Mouse (Mus musculus) layer of hippocampus, postnatal 14 days (tissue): ENCODE results near the gene B3galt1. TPM values are rescaled to one million over a fixed set of nuclear protein-coding genes. Genes with fewer than 3 reads are reported as not detected.

Experiments used
- DNase-seq, 2 experiments: peaks; one replicate each; pipeline ENCODE4 v3.0.0; 2021 to 2022; ENCODE audit warnings: low spot score in 2 of 2, mixed read lengths in 1 of 2
- total RNA-seq, 2 experiments: library from RNA; stranded (reverse); gene quantifications; 2 replicates each; pipeline ENCODE4 v1.2.3; 2021

B3galt1 gene
- total RNA-seq, 2 experiments from 2014 or later: 85.3 to 88.1 TPM

DNA sequence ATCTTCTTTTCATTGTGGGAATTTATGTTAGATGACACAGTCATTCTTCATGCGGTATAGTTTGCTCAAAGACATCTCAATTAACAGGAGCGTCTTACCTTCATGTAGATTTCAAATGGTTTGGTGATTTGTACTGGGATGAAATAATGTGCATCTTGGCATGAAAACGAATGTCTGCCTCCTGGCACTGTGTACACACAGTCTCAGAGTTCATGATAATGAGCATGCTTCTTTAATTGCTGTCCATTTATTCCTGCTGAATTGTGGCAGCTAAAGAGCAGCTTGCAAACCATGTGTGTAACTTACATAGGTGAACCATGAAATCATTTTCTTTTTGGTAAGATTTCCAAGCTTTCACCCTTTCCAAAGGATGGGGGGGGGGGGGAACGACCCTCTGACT lies 112.0 kb downstream of the B3galt1 start:
- DNase-seq: no peak

DNA sequence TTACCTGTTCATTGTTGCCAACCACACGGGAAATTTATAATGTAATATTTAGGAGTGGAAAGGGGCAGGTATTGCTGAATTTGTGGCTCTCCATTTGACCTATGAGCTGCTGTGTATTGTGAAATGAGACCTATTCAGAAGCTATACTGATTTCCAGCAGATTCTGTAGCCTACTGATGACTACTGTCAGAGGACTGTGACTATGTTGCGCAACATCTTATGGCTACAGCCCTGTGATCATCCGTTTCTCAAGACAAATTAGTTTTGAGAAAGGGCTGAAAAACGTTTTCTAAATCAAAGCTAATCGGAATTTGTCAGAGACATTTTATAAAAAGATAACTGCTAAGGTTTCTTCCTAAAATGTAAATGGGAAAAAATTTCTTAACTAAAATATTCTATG lies 158.6 kb downstream of the B3galt1 start:
- no peak for DNase-seq

DNA sequence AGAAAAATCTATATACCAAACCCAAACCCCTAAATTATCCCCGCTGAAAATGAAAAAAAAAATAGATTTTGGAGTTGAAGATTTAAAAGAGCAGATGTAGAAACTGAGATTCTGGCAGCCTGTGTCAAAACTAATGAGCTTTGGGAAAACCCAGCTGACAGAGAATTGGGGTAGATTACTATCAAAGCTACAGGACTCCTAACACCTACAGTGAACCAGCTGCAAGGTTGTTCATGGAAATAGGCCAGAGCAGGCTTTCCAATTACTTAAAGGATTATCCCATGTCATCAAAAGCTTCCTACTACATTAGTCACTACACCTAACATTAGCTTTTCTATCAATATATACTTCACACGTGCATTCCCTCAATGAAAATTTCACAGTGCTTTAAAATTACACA lies 165.1 kb downstream of the B3galt1 start:
- DNase-seq: peak in 1 of 2 experiments; percentile 55

DNA sequence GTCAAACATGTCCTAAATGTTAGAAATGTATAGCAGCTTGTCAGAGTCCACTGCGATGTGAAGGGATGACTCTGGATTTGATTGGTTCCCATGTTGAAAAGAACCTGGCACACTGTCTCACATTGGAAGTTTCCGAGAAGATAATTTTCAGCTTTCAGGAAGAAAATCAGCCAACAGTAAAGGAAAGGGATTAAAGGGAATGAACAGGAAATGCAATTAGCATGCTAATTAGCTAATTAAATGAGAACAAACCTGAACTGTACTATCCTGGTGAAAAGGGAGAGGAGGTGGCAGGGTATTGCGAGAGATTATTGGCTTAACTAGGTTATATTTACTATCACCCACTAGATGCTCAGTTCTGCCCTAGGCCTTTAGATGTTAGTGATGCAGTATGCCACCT lies 185.9 kb downstream of the B3galt1 start:
- DNase-seq: no peak

DNA sequence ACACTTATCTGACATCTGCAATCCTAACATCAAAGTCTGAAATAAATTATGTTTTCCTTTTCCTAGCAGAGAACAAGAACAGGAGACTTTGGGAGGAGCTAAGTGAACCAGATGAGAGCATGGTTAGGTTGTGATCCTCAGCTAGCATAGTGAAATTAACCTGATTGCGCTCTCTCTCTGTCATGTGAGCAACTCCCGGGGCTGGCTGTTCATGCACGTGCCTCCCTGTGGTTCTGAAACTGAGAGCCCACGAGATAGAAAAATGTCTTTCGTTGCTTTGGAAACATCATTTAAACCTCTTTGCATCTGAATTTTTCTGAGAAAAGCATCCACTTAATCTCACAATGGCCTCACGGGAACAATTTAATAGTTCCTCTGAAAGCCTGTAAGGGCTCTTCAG lies 190.8 kb downstream of the B3galt1 start:
- DNase-seq: no peak

DNA sequence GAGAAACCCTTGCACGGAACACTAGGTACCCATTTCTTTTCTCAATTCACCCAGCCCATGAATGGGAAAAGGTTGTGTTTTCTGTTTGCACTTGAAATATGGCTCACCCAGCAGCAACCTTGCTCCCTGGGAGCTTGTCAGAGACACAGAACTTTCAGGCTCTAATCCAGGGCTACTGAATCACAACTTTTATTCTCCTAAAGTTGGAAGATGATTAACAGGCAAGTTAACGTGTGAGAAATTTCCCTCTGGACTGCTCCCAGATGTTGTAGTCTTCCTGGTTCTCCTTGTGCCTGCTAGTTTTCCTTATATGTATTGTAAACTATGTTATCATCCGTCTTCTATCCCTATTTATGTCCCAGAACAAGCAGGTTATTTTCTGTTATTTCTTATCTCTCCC lies 221.9 kb downstream of the B3galt1 start:
- DNase-seq: no peak

DNA sequence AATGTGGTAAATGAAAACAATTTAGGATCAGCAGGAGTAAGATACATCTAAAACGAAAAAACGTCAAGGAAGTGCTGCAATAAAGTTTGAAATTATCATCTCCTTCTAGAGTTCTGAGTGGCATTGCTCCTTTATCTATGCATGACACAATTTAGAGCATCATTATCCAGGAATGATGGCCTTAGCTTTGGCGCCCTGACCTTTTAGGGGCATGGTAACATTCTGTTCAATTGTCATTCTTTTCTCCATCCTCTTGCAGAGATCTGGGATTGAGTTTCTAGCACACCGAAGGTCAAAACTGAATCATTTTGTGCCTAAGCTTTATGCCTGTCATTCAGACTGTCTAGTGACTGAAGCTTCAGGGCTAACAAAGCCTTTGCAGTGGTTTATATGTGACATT lies 231.9 kb downstream of the B3galt1 start:
- no peak for DNase-seq

DNA sequence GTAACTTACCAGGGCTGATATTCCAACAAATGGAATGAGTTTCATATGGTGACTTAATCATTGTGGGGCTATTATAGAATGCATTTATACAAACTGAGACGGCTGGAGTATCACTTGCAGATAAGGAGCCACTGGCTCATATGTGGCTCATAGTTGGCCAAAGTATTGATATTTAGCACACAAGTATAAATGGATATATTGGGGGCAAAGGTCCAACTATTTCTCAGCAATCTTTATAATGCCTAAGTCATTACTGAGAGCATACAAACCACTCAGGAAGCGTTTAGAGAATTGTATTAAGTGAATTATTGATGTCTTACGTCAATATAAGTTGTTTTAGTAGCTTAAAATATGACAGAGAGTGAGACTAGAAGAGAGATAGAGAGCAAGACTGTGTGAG lies 234.3 kb downstream of the B3galt1 start:
- no peak for DNase-seq

DNA sequence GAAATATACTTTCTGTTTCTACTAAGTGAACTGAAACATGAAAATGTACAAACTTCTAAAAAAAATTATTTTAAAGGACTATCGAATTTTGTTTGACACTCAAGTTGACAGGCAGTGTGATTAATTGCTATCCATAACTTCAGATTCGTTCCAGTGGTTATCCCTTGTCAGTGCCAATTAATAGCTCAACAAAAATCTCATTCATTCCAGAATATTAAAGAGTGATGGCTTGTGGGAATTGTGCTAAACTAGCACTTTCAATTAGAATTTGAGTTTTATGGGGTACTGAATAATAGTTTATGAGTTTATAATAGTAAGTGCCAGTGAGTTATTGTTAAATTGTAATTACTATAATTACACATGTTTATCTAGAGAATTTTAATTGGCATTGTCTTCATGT lies 250.5 kb downstream of the B3galt1 start:
- DNase-seq: no peak

DNA sequence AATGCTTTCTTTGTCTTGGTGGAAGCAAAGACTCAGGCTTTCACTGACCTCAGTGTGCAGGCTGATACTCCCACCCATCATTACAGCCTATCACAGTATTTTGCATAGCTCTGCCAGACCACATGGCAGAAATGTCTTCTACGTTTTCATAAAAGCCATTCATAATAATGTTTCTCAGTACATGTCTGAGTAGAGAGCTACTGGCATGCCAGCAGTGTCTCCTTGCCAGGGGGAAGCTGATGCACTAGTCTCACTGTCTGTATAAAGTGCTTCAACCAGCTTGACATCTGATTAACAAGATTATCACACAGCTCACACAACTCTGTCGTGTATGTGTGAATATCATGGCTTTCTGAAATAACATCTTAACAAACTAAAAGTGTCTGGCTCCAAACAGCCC lies 252.3 kb downstream of the B3galt1 start:
- DNase-seq: no peak

DNA sequence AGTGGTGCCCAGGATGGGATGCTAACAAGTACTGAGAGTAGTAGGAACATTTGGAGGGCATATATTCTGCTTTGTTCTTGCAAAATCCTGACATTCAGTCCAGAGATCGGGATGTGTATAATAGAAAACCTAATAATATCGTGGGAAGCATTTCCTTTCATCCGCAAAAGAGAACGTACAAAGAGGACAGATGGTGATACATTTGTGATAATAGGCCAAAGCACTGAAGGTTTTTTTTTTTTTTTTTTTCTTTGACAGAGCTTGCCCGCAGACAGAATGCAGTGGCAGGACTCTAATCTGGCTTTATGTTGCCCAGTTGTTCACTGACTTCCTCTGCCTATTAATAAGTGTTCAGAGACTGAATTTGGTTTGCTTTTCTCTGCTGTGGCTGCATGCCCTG lies 256.7 kb downstream of the B3galt1 start:
- DNase-seq: no peak

DNA sequence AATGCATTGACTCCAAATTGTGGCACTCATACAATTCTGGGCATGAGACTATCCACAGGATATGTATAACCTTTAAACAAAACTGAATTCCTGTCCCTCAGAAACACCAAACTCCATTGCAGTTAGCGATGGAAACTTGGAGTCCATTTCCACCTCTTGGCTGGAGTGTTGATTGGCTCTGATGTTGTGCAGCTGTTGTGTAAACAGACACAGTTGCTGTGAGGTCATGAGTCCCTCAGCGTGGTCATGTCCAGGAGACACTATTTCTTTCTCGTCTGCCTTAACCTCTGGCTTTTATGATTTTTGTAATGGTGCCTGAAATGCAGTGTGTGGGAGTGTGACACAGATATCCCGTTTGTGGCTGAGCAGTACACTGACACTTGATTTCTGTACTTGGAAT lies 262.0 kb downstream of the B3galt1 start:
- DNase-seq: no peak

DNA sequence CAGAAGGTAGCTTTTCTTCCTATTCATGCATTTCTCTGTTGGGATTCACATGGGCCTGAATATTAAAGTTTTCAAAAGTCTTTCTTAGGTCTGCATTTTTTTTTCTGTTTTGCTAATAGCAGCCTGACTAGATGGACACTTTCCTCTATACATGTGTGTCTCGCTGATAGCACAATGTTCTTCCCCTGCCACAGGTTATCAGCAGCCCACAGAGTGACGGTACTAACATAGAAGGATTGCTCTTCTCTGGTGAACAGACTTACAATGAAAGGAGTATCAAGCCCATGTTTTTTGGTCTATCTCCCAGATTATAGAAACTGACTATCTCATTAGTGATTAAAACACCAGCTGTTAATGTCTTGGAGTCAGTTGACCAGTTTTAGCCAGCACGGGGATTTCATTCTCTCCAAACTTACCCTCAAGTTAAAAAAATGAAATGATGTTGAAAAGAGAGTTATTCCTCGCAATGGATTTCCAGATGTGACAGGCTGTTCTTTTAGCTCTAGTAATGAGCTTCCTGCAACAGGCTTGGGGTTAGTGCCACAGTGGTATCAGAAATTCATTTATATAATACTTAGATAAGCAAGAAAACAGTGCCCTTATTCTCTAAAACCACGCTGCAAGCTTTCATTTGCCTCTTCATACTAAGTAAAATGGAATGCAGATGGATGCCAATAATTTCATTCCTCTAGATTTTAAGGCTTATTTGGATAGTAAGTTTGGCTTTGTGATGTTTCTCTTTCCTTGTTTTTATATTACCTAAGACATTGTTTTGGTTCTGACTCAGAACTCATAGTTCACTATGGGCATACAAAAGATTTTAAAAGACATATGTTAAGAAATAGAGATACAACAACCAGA lies 263.6 kb downstream of the B3galt1 start:
- no peak for DNase-seq

DNA sequence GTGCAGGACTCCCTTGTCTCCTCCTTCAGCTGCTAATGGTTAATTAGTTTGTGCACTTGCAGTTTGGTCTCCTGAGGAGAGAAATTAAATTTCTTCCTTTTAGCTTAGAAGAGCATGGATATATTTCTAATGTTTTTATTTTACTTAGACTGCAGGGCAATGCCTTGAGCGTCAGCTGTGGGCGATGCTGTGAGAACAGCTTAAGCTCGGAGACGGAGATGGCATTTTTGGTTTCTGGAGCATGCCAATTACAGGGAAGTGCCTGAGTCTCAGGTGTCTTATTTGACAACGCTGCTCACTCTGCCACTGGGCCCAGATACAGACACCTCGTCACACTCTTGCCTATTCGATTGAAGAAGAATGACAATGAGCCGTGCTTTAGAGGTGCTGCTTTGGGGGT lies 282.1 kb downstream of the B3galt1 start:
- DNase-seq: no peak

DNA sequence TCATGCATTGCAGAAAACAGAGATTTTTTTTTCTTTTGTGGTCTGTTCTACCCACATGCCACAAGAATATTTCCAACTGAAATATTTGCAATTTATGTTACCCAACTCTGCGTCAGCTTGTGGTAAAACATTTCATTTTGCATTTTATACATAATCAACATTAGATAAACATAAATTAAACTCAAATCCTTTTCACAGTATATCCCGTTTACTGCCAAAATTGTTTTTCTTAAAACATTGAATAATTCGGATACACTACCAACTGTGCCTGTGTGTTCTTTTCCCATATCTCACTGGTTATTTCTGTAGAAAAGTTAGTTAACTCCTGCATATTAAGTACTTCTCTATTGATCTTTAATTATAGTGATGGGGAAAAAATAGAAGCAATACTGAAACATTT lies 285.1 kb downstream of the B3galt1 start:
- no peak for DNase-seq

DNA sequence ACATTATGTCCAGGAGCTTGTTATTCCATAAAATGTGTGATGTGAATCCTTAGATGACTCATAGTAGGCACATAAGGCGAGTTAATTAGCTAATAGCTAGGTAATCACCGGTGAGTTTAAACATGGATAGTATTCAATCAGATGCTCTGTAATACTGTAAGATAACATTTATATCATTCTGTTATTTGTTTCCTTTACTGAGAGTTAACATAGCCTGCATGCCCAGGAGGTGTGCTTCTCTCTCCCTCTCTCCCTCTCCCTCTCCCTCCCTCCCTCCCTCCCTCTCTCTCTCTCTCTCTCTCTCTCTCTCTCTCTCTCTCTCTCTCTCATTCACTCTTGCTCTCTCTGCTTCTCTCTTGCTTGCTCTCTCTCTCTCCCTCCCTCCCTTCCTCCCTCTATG lies 292.7 kb downstream of the B3galt1 start:
- DNase-seq: no peak

DNA sequence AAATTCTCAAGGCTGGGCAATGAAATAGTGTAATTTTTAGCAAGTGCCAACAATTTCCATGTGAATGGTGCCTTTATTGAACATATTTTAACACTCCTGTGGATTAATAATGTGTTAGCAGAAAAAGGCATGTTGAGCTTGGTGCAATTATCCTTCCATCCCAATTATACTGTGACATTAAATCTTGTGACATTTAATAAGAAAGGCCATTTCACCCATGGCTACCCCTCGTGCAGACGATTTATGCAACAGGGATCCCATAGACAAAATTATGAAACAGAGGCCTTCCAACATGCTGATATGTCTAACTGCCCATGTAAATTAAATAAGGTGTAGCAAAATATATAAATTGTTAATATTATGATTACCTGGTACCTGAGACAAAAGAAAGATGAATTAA lies 293.3 kb downstream of the B3galt1 start:
- DNase-seq: peak in 1 of 2 experiments; percentile 31

DNA sequence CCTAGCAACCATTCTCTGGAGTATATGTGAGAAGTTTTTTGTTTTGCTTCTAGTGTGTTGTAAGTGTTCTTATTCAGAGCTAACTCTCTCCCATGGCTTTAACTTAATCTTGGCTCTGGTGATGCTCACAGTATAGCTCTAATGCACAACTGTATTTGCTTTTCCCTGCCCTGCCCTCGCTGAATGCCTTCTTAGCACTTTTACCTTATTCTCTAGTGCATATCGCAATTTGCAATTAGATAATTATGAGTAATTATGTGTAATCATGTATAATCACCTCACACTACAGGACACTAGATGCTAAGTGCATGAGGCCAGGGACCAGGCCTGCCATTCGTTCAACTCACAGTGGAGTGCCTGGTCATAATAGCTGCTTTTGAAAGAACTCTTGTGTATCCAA lies 307.7 kb downstream of the B3galt1 start:
- DNase-seq: no peak

DNA sequence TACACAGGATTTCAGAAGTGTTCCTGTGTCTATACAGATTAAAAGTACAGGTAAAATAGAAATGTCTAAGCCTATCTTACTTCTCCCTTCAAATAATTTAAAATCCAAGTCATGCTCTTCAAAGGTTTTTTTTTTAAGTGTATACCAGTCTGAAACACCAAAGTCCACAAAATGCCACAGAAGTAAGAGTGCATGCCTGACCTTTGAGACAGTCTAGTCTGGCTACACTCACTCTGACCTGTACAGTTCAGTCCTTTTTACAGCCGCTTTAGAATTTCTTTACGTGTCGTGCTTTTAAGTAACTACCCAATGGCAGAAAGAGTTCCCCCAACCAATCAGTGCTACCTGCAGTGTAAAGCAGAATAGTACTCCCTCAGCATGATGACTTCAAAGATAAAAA lies 314.2 kb downstream of the B3galt1 start:
- DNase-seq: no peak

DNA sequence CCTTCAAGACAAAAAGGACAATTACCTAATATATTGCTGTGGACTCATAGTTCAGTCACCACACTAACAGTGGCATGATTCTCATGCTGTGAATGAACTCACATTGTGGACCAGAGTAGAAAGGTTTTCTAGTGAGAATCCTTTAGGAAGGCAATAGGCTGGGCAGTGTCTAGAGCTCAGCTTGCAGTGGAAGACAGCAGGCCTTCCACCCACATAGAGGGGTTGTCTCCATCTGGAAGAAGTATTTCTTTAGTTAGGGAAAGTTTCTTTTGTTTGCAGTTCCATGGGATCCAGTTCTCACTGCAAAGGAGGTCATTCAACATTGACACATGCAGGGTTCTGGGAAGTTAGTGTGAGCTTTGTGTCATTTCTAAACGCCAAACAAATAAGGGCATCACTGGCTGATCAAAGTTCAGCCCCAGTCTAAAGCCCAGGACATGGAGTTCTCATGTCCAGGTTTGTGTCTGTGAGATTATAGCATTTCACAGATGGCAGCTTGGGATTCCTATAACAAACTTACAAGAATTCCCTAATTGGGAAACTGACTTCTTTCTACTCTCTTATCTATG lies 316.1 kb downstream of the B3galt1 start:
- no peak for DNase-seq

DNA sequence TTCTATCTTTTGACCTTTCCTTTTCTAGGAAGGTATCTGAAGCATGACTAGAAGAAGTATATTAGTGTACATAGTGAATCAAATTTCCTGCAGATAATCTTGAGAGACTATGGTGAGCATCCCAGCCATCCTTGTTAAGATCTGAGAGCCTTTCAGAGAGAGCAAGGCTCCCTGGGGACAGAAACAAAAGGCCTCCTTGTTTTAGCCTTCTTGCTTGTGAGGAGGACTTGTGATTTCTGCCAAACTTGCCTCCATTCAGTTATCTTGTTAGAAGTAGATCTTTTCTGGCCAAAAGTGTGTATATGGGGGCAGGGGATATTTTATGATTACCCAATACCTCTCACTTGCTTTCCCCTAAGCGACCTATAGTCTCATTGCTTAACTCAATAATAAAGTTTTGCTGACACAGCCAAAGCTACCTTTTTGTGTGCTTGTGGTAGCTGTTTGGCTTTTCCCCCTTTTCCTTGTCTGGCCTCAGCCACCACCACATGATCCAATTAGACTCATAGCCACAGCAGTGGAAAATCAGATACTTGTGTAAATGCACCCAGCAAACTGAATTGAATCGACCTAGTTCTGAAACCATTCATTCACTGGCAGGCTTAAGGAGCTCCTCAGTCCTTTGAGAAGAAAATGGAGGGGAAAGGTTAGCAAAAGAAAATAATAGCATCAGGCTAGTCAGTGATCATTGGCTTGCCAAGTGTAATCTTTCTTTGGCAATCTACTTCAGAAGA lies 332.5 kb downstream of the B3galt1 start:
- DNase-seq: peak in 1 of 2 experiments; percentile 54

DNA sequence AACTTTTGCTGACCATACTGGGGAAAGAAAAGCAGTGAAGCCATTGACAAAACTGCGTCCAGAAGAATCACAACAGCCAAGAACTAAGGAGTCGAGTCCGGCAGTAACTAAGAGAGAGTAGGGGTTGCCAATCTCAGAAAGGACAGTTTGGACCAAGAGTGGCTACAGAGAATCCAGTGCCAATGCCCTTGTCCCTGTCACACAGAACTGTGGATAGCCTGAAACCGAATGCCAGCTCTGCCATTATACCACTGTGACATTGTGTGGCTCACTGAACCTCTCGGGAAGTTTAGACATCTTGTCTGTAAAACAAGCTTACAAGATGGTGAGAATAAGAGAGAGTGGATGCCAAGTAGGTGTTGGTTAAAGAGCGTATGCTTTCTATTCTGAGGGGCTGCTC lies 335.9 kb downstream of the B3galt1 start:
- DNase-seq: peak in 1 of 2 experiments; percentile 31
